Mouse (Mus musculus) heart, postnatal 0 days (tissue): ENCODE measurements around the gene Rab13.

Experiments used
- CTCF ChIP-seq: IDR thresholded peaks from 2 replicates; pipeline ENCODE4 v1.5.1; 2016; ENCODE audit warnings: antibody characterized with exemption, control low read depth, low read depth
- EP300 ChIP-seq: IDR thresholded peaks from 2 replicates; pipeline ENCODE4 v1.6.1; 2016; ENCODE audit warnings: antibody characterized with exemption, low read depth

GRCm38 (mm10) chr3:90213956-90214684 is 625 bp downstream of the Rab13 start:
- TF ChIP-seq EP300 (no peak), CTCF (no peak)
